Mouse (Mus musculus) brown adipose tissue, adult 24 weeks (tissue): ENCODE results near the gene Sox2. TPM values are rescaled to one million over a fixed set of nuclear protein-coding genes. Genes with fewer than 3 reads are reported as not detected.

Experiments
- H3K27ac ChIP-seq: fragments of 200-500 bp; replicated peaks from 2 replicates; pipeline ENCODE4 v1.5.1; 2012; ENCODE audit warnings: low read depth, mild to moderate bottlenecking, low read length
- H3K4me1 ChIP-seq: fragments of 200-500 bp; 2 replicates; pipeline ENCODE4 v1.6.1; 2012; ENCODE audit warnings: low read length, mixed read lengths; ENCODE audit not compliant: control insufficient read depth, insufficient read depth, insufficient read length
- H3K4me3 ChIP-seq: fragments of 200-500 bp; 2 replicates; pipeline ENCODE4 v1.5.1; 2012; ENCODE audit warnings: low read depth, mild to moderate bottlenecking, low read length, moderate library complexity; ENCODE audit not compliant: insufficient read depth
- polyA plus RNA-seq: library from polyadenylated mRNA; stranded (reverse); fragments of >200 nt; gene quantifications from 2 replicates; pipeline ENCODE4 v1.2.4, GENCODE M21; 2012; ENCODE audit not compliant: missing spikeins, insufficient read depth, insufficient read length

Gene Sox2
- polyA plus RNA-seq, result not detected in 2 replicates

DNA sequence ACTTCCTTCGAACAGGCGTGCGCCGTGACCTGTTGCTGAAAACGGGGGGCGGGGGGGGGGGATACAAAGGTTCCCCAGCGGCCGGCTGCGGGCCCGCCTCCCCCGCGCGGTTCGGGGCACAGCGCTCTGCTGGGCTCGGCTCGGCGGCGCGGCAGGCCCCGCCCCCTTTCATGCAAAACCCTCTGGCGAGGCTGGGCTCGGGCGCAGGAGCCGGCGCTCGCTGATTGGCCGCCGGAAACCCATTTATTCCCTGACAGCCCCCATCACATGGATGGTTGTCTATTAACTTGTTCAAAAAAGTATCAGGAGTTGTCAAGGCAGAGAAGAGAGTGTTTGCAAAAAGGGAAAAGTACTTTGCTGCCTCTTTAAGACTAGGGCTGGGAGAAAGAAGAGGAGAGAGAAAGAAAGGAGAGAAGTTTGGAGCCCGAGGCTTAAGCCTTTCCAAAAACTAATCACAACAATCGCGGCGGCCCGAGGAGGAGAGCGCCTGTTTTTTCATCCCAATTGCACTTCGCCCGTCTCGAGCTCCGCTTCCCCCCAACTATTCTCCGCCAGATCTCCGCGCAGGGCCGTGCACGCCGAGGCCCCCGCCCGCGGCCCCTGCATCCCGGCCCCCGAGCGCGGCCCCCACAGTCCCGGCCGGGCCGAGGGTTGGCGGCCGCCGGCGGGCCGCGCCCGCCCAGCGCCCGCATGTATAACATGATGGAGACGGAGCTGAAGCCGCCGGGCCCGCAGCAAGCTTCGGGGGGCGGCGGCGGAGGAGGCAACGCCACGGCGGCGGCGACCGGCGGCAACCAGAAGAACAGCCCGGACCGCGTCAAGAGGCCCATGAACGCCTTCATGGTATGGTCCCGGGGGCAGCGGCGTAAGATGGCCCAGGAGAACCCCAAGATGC lies at the start of gene Sox2:
Gene Sox2 (plus strand): TSS at position 680 of the 895 bp plus-strand sequence.
- H3K27ac ChIP-seq, result no peak within 1 kb of the TSS
- peak within 1 kb of the TSS; percentile 17; the same call in 1 of the 2 replicates for H3K4me3 ChIP-seq
- peaks cover 2% of the 10 kb centered on the region for H3K4me1 ChIP-seq

- Histone ChIP-seq H3K27ac (no peak overlapping the region), H3K4me3 (no peak overlapping the region), H3K4me1 (no peaks in the 10 kb centered on the region)
These were observed 49.1 kb upstream of the Sox2 start for GRCm38 (mm10) chr3:34601116-34601515.

DNA sequence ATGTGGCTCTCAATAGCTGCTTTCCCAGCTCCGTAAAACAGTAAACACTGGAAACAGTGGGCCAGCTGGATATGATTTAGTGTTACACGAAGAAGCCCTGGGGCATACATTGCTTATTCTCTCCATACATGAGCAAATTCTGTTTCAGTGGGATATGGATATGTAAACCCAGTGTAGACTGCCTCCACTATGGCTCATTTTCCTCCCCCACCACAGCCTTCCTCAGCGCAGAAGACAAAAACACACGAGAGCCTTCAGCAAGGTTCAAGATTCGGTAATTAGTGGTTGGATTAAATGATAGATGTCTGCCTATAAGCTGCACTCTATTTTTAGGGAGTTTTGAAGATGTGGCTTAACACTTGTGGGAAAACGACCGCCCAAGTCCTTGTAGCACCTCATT lies 36.1 kb upstream of the Sox2 start:
- H3K4me3 ChIP-seq, result no peak overlapping the region
- H3K27ac ChIP-seq, result no peak overlapping the region
- H3K4me1 ChIP-seq, result no peaks in the 10 kb centered on the region

DNA sequence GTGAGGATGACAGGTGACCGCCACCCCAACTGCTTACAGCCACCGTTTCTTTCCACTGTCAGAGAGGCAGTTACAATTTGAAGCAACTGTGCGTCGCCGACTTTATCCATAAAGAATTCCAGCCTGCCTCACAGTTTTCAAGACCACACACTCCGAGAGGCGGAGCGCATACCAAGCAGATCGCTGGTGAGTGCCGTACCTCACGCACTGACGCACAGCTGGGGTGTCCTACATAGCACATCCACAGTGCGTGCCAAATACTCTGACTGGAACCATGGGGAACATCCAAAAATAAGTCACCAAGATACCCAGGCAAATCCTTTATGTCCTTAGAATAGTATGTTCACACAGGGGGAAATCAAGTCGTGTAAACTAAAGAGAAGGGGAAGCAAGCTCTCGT lies 34.7 kb upstream of the Sox2 start:
- Histone ChIP-seq H3K4me3 (no peak overlapping the region), H3K4me1 (no peaks in the 10 kb centered on the region), H3K27ac (no peak overlapping the region)

DNA sequence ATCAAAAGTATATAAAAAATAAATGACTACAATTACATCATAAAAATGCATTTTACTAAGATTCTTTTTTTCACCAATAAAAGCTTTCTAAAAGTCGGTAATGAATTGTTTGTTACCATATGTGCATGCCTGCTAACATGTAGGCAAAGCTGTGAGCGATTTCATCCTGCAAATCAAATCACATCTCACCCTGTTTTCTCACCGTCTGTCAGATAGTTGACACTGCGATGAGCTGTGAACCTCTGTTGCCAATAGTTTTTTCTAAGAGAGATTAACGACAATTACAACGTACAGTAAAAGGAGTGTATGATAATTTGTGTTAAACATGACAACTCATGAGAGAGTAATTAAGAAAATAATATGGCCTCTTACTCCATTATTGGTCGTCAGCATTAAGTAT lies 31.3 kb upstream of the Sox2 start:
- no peak overlapping the region for H3K4me3 ChIP-seq
- no peaks in the 10 kb centered on the region for H3K4me1 ChIP-seq
- no peak overlapping the region for H3K27ac ChIP-seq

- Histone ChIP-seq H3K27ac (no peak overlapping the region), H3K4me3 (no peak overlapping the region), H3K4me1 (no peaks in the 10 kb centered on the region)
These were observed 30.1 kb upstream of the Sox2 start for GRCm38 (mm10) chr3:34620121-34620520.

- no peak overlapping the region for H3K27ac ChIP-seq
- H3K4me1 ChIP-seq, result no peaks in the 10 kb centered on the region
- H3K4me3 ChIP-seq, result no peak overlapping the region
These were observed 25.4 kb upstream of the Sox2 start for GRCm38 (mm10) chr3:34624721-34625270.

DNA sequence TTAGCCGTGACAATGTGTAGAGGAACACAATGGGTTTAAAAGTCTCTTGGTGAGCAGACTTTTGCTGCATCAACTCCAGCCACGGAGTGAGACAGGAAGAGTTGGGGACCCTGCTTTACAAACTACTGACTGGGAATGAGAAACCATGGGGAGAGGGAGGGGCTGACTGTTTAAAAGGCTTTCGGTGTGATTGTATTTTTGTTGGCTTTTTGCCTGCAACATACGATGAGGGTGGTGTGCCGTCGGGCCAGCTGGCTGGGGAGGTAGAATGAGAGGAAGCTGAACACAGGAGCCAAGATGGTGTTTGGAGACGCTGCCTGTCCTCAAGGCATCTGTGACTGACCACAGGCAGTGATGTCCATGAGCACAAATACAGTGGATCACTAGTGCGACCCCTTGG lies 23.7 kb upstream of the Sox2 start:
- no peak overlapping the region for H3K27ac ChIP-seq
- H3K4me1 ChIP-seq, result no peaks in the 10 kb centered on the region
- no peak overlapping the region for H3K4me3 ChIP-seq

DNA sequence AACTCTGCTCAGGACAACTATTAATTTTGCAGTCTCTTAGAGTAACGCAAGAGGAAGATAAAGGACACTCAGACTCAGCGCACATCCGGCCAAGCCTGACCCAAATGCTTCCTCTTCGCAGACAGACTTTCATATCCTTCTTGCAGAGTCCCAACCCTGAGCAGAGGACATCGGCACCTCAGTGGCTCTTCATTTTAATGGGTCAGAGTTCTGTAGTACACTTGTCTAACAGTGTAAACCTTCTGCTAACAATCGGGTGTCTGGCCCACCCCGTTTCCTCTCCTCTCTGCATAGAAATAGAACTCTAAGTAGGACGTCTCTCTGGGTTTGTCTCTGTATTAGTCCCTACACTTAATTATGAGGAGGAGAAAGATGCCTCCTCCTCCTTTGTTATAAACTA lies 20.2 kb upstream of the Sox2 start:
- H3K27ac ChIP-seq, result no peak overlapping the region
- H3K4me3 ChIP-seq, result no peak overlapping the region
- no peaks in the 10 kb centered on the region for H3K4me1 ChIP-seq

DNA sequence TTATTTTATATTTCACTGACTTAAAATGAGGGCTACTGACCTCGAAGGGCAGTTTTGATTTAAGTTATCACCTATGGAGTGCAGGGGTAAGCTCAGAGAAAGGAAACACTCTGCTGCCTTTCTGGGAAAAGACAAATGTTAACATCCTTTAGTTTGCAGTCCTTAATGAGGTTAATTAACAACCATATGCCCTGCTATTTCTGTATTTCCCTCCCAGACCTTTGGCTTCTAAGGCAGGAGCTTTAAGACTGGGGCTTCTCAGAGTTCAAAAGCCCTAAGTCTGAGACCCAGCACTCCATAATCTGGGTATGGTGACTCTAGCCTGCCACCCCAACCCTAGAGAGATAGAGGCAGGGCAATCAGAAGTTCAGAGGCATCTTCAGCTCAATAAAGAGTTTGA lies 19.5 kb upstream of the Sox2 start:
- Histone ChIP-seq H3K4me3 (no peak overlapping the region), H3K4me1 (no peaks in the 10 kb centered on the region), H3K27ac (no peak overlapping the region)

- Histone ChIP-seq H3K4me3 (no peak overlapping the region), H3K4me1 (no peaks in the 10 kb centered on the region), H3K27ac (no peak overlapping the region)
These were observed 13.2 kb upstream of the Sox2 start for GRCm38 (mm10) chr3:34636958-34637357.

DNA sequence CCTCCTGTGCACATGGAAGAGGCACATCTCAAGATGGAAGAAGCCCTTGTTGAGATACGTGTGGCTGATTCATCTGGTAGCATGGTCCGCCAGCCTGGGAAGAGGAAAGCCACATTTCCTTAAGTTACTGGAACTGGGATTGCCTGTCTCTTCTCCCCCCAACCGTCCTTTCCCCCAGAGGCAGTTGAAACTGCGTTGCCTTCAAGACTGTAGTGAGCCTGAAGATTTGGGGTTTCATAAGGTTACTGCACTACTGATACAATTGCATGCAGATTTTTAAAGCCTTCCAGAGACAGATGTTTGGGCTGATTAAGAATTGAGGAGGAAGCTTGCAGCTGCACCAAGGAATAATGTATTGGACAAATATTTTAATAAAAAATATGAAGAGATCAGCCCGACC lies 12.7 kb upstream of the Sox2 start:
- no peak overlapping the region for H3K27ac ChIP-seq
- H3K4me1 ChIP-seq, result no peaks in the 10 kb centered on the region
- H3K4me3 ChIP-seq, result no peak overlapping the region

GRCm38 (mm10) chr3:34637926-34638325 lies 12.3 kb upstream of the Sox2 start:
- H3K4me1 ChIP-seq, result no peaks in the 10 kb centered on the region
- H3K27ac ChIP-seq, result no peak overlapping the region
- H3K4me3 ChIP-seq, result no peak overlapping the region

GRCm38 (mm10) chr3:34638344-34638743 lies 11.9 kb upstream of the Sox2 start:
- Histone ChIP-seq H3K4me3 (no peak overlapping the region), H3K4me1 (no peaks in the 10 kb centered on the region), H3K27ac (no peak overlapping the region)

- no peak overlapping the region for H3K4me3 ChIP-seq
- H3K4me1 ChIP-seq, result no peaks in the 10 kb centered on the region
- no peak overlapping the region for H3K27ac ChIP-seq
These were observed 11.0 kb upstream of the Sox2 start for GRCm38 (mm10) chr3:34639031-34639872.
